Mouse (Mus musculus): Measurements from ENCODE around the gene Sfn.

Gene Sfn

GRCm38 (mm10) chr4:133574843-133575202, 27.1 kb downstream of the Sfn start:
- DNase-seq, result no peak

GRCm38 (mm10) chr4:133574070-133574842, 27.7 kb downstream of the Sfn start, which contains the start of gene Gpatch3:
Gpatch3 (plus strand) TSS chr4:133574745.
- peak; percentile 93 to 94 for DNase-seq

- no peak for DNase-seq
Measured at GRCm38 (mm10) chr4:133570066-133570466, 31.9 kb downstream of the Sfn start.

GRCm38 (mm10) chr4:133569291-133570065, 32.5 kb downstream of the Sfn start:
- DNase-seq, result no peak

GRCm38 (mm10) chr4:133567251-133567650, 34.7 kb downstream of the Sfn start:
- no peak for DNase-seq

GRCm38 (mm10) chr4:133563123-133563571, 38.8 kb downstream of the Sfn start:
- DNase-seq, result no peak

- DNase-seq, result no peak
Measured at GRCm38 (mm10) chr4:133561622-133562021, 40.3 kb downstream of the Sfn start.

GRCm38 (mm10) chr4:133559846-133560245, 42.1 kb downstream of the Sfn start:
- DNase-seq, result no peak

- no peak for DNase-seq
Measured at GRCm38 (mm10) chr4:133557041-133557717, 44.8 kb downstream of the Sfn start.

GRCm38 (mm10) chr4:133553448-133554330, 48.3 kb downstream of the Sfn start:
- no peak for DNase-seq

- no peak for DNase-seq
Measured at GRCm38 (mm10) chr4:133552768-133553447, 49.1 kb downstream of the Sfn start, which contains the start of gene Nr0b2. Nr0b2 (plus strand) TSS chr4:133553376.

- no peak for DNase-seq
Measured at GRCm38 (mm10) chr4:133552029-133552428, 49.9 kb downstream of the Sfn start.

Data from lung, postnatal 4 days (tissue).